ENCODE assay signal across 8 mouse cellular contexts in genomic region chr17:80206671-80207581, GRCm38 (mm10). TPM values are rescaled to one million over a fixed set of nuclear protein-coding genes. Genes with fewer than 3 reads are reported as not detected.
A peak's percentile ranks its signal among the peaks of the same experiment; 100 is the strongest.
DNase-seq lines count a peak whose midpoint lies in the region; ATAC-seq lines count a peak whose summit lies in the region.

Gene Srsf7 (minus strand): TSS chr17:80207307.
Gene Ttc39d (plus strand): TSS chr17:80207460.

- peak; percentile 93 for ATAC-seq in hindbrain, embryonic 14.5 days (ENCODE audit: low FRiP score)

- H3K4me2 ChIP-seq in hindbrain, embryonic 14.5 days (replicated peaks) = peak within 1 kb of the TSS; percentile 98

- under 1% methylated on average over 89 of the region's 95 CpGs for WGBS in hindbrain, embryonic 14.5 days

- H3K27ac ChIP-seq in hindbrain, embryonic 14.5 days = peak within 1 kb of the TSS; percentile 100

- H3K36me3 ChIP-seq in hindbrain, embryonic 14.5 days (replicated peaks; ENCODE audit: control insufficient read depth, insufficient read depth) = peaks cover 33% of the 10 kb centered on the region

- H3K9me3 ChIP-seq in hindbrain, embryonic 14.5 days (ENCODE audit: control insufficient read depth, low read length) = no peaks in the 10 kb centered on the region

- H3K4me1 ChIP-seq in hindbrain, embryonic 14.5 days (replicated peaks; ENCODE audit: control insufficient read depth, insufficient read depth, low read length) = peaks cover 16% of the 10 kb centered on the region

- peak within 1 kb of the TSS; percentile 91 for H3K4me3 ChIP-seq in hindbrain, embryonic 14.5 days (replicated peaks; ENCODE audit: low read length)

- no peaks in the 10 kb centered on the region for H3K27me3 ChIP-seq in hindbrain, embryonic 14.5 days (ENCODE audit: control insufficient read depth, insufficient read depth, low read length)

- H3K9ac ChIP-seq in hindbrain, embryonic 14.5 days = peak within 1 kb of the TSS; percentile 99

- peak; percentile 99 for DNase-seq in R1 (ENCODE audit: low read depth, low spot score)
- peak; percentile 99 for DNase-seq in cerebellum, postnatal 25 days
- DNase-seq in frontal cortex, postnatal 25 days (ENCODE audit: low spot score in 2 of 2) = peak; percentile 98 to 99
- peak; percentile 99 for DNase-seq in hindbrain, embryonic 14.5 days (ENCODE audit: low spot score)
- DNase-seq in layer of hippocampus, postnatal 36 days = peak; percentile 98
- peak; percentile 98 for DNase-seq in lung, postnatal 36 days
- peak; percentile 100 for DNase-seq in retina, postnatal 1 day
- peak; percentile 97 to 99 for DNase-seq in urinary bladder, adult 18-20 months (ENCODE audit: low spot score in 2 of 2)

RNA-seq across cellular contexts. Expression of gene Srsf7, which starts in this region (rescaled TPM):
- 389 and 452 TPM in 2 replicates for polyA plus RNA-seq in hindbrain, embryonic 14.5 days (2014; fragmentation: Nextera tagmentation; extraction: Ambion mirVana)
- total RNA-seq in layer of hippocampus, postnatal 36 days (2021) = 100 to 1,000 TPM; 134 to 140 TPM

RNA-seq across cellular contexts. Expression of gene Ttc39d, which starts in this region (rescaled TPM):
- polyA plus RNA-seq in hindbrain, embryonic 14.5 days (2014; fragmentation: Nextera tagmentation; extraction: Ambion mirVana) = 0.15 and 0.26 TPM in 2 replicates
- total RNA-seq in layer of hippocampus, postnatal 36 days (2021) = under 1 TPM; 0.18 to 0.27 TPM

Comparison
In these comparisons a context has a peak if more than half of its experiments do, and no peak if none do; other contexts are left out.
1. Peak in every context shown above with its lines: DNase-seq, ATAC-seq, H3K4me3 ChIP-seq and H3K27ac ChIP-seq.